Mouse (Mus musculus) kidney, embryonic 15.5 days (tissue): Measurements from ENCODE around the gene Usp53. TPM values are rescaled to one million over a fixed set of nuclear protein-coding genes. Genes with fewer than 3 reads are reported as not detected.

ENCODE experiments used
- ATAC-seq: fragments of 200-750 bp; cut with Nextera tagmentation; replicated peaks from 2 replicates; pipeline ENCODE4 v1.8.0; 2017; ENCODE audit warnings: moderate TSS enrichment; ENCODE audit not compliant: low FRiP score
- H3K27ac ChIP-seq: fragments of 300-500 bp; sonication (generic); 2 replicates; pipeline ENCODE4 v1.5.1; 2015; ENCODE audit warnings: mild to moderate bottlenecking, inconsistent platforms
- H3K27me3 ChIP-seq: fragments of 300-500 bp; sonication (generic); 2 replicates; pipeline ENCODE4 v1.6.1; 2015; ENCODE audit warnings: inconsistent platforms
- H3K36me3 ChIP-seq: fragments of 300-500 bp; sonication (generic); 2 replicates; pipeline ENCODE4 v1.6.1; 2015; ENCODE audit warnings: inconsistent platforms
- H3K4me1 ChIP-seq: fragments of 300-500 bp; sonication (generic); 2 replicates; pipeline ENCODE4 v1.6.1; 2015; ENCODE audit warnings: inconsistent platforms
- H3K4me2 ChIP-seq: fragments of 300-500 bp; sonication (generic); 2 replicates; pipeline ENCODE4 v1.6.1; 2015; ENCODE audit warnings: moderate library complexity, mild to moderate bottlenecking, inconsistent platforms
- H3K4me3 ChIP-seq: fragments of 300-500 bp; sonication (generic); replicated peaks from 2 replicates; pipeline ENCODE4 v1.5.1; 2015; ENCODE audit warnings: mild to moderate bottlenecking, inconsistent platforms
- H3K9ac ChIP-seq: fragments of 300-500 bp; sonication (generic); 2 replicates; pipeline ENCODE4 v1.6.1; 2015; ENCODE audit warnings: mild to moderate bottlenecking, inconsistent platforms
- H3K9me3 ChIP-seq: fragments of 300-500 bp; sonication (generic); replicated peaks from 2 replicates; pipeline ENCODE4 v1.6.1; 2016; ENCODE audit warnings: inconsistent platforms
- WGBS: fragments of 180-500 bp; shearing (Covaris S2); methylation state at CpG from one replicate; pipeline ENCODE4 v1.1.7; 2015; ENCODE audit warnings: mixed read lengths; 5-methylcytosine and 5-hydroxymethylcytosine counted together
- polyA plus RNA-seq: library from polyadenylated mRNA; unstranded; fragments of >200 nt; fragmentation: Nextera tagmentation; extraction: Ambion mirVana; gene quantifications from 2 replicates; pipeline ENCODE4 v1.2.1, GENCODE M21; 2015

Gene Usp53
- polyA plus RNA-seq, 1 experiment from 2014 or later: 10.7 TPM

DNA sequence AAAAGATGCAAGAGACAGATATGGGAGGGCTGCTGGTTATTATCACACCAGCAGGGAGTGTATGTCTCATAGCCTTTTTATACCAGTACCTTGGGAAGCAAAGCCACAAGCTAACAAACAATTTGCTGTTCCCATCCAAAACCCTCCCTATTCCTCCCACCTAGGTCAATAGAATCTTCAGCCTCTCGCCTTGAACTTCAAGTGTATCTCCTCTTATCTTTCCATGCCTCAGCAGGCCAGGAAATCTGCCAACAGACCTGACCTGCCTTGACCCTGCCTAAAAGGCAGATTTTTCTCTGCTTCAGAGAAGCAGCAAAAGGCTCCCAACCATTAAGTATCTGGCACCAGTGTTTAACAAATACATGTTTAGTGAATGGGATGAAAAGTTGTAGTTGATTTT, 2.1 kb upstream of the Usp53 start:
- ATAC-seq: no peak
- H3K27ac ChIP-seq: peak overlapping the region; percentile 54; the same call in 1 of the 2 replicates
- no peaks in the 10 kb centered on the region for H3K27me3 ChIP-seq
- peaks cover 24% of the 10 kb centered on the region for H3K4me1 ChIP-seq
- no peaks in the 10 kb centered on the region for H3K9me3 ChIP-seq
- 0 out of 2 replicates have a peak overlapping the region, but pooled peaks have one; percentile 72 for H3K4me2 ChIP-seq
- no peak overlapping the region for H3K4me3 ChIP-seq
- no peaks in the 10 kb centered on the region for H3K36me3 ChIP-seq
- H3K9ac ChIP-seq: 0 out of 2 replicates have a peak overlapping the region, but pooled peaks have one; percentile 82
- 8% methylated on average over 1 of the region's 1 CpGs for WGBS

DNA sequence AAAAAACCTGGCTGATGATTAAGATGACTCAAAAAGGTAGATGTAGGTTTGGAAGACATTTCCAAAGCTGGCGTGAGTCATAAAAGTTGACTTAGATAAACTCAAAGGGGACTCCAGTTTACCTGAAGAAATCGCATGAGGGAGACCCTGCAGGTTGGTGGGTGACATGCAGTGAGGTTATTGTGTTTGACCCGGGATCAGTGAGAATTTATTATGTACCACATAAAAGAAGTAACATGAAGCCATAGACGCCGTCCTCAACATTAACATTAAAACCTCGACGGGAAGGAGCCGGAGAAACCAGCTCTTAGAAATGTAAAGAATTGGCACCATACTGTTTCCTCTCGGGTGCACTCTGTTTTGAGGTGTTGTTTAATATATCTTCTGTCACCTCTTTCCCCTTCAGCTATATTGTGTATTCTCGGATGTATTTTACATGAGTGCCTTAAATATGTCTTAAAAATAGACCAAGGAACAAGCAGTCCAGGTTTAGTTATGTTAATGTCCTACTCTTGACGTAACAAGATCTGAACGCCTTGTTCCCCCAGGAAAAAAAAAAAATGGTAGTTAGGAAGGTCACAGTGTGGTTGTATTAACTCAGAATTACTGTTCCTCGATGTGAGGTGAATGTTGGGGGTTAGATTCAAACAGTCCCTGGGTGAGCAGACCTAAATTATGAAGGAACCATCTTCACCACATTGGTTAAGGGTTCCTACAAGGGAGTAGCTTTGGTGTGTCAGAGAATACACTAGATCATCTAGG, 1.1 kb upstream of the Usp53 start:
- Histone ChIP-seq H3K4me3 (peak overlapping the region; percentile 91), H3K9ac (peak overlapping the region; percentile 82), H3K27me3 (no peaks in the 10 kb centered on the region), H3K9me3 (no peaks in the 10 kb centered on the region), H3K4me2 (peak overlapping the region; percentile 72), H3K27ac (peak overlapping the region; percentile 99), H3K4me1 (peaks cover 24% of the 10 kb centered on the region), H3K36me3 (no peaks in the 10 kb centered on the region)
- ATAC-seq: no peak
- WGBS: 10% methylated on average over 13 of the region's 13 CpGs

DNA sequence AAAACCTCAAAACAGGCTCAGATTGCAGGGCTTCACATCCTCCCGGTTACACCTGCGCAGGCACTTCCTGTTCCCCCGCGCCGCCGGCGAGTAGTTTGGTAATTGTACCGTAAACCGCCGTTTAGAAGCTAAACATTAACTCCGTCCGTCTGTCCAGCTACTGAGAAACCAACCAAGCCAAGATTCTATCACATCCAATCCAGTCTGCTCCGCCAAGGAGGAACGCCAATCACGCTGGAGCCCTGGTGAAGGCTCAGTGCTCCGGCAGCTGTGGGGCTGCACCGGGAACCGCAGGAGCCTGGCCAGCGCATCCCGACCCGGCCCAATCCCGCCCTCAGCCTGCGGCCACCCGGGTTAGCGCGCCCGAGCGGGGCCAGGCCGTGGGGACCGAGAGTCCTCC, 461 bp downstream of the Usp53 start:
- Histone ChIP-seq H3K27me3 (no peaks in the 10 kb centered on the region), H3K9ac (peak overlapping the region; percentile 72), H3K4me3 (peak overlapping the region; percentile 91), H3K4me1 (peaks cover 24% of the 10 kb centered on the region), H3K27ac (peak overlapping the region; percentile 99), H3K36me3 (peaks cover 4% of the 10 kb centered on the region), H3K4me2 (peak overlapping the region; percentile 72), H3K9me3 (no peaks in the 10 kb centered on the region)
- peak; percentile 91 for ATAC-seq
- WGBS: under 1% methylated on average over 30 of the region's 30 CpGs

DNA sequence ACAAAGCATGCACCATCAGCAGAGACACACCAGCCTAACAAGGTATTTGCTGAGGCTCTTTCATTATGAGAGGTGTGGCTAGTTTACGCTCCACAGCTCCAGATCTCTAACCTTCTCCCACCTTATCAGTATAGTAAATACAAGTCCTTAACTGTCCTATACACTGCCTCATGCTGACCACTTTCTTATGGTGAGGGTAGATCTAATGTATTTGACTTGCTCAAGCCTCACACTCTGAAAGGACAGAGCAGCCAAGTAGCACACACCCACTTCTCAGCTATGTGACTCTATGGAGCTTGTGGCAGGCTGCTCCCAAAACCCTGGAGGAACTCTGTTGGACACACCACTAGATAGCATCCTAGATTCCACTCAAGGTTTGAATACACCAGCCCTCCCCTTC, 8.3 kb downstream of the Usp53 start:
- H3K4me3 ChIP-seq: no peak overlapping the region
- 91% methylated on average over 1 of the region's 1 CpGs for WGBS
- H3K27me3 ChIP-seq: no peaks in the 10 kb centered on the region
- H3K4me1 ChIP-seq: peaks cover 14% of the 10 kb centered on the region; the same call in 1 of the 2 replicates
- H3K27ac ChIP-seq: no peak overlapping the region
- no peak overlapping the region for H3K9ac ChIP-seq
- ATAC-seq: no peak
- peaks cover 8% of the 10 kb centered on the region for H3K36me3 ChIP-seq
- H3K4me2 ChIP-seq: no peak overlapping the region
- H3K9me3 ChIP-seq: no peaks in the 10 kb centered on the region

DNA sequence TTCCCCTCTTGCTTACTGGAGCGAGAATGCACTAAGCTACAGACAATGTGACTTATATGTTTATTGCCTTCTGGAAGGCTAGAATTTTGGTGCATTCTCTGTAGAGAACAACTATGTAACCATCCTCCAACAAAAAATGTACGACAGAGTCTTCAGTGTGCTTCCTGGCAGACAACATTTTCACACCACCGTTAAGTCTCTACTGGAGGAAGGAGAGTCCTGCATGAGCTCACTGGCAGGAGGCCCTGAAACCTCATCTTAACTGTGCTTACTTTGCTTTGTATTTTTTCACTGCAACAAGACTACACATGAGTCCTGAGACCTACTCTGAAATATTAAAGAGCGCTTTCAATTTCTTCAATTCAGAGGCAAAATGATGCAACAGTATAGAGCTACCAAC, 8.9 kb downstream of the Usp53 start:
- WGBS: 78% methylated on average over 4 of the region's 4 CpGs

DNA sequence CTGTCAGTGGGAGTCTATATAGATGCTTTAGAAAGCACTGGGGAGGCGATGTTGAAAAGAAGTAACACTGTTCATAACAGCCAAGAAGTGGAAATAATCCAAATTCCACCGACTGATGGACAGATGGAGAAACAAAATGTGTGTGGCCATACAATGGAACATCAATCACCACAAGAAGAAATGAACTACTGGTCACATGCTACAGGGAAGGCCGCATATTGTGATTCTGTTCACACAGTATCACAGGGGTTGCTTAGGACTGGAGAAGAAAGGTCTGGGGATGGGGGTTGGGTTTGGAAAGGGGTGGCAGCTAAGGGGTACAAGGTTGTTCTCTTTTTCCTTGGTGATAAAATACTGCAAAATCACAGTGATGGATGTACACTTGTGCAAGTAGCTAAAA, 9.5 kb downstream of the Usp53 start:
- ATAC-seq: no peak
- WGBS: 66% methylated on average over 3 of the region's 3 CpGs

More for the DNA sequence above, 8.9 kb downstream of the Usp53 start:
- Histone ChIP-seq H3K4me3 (no peak overlapping the region), H3K4me1 (peaks cover 14% of the 10 kb centered on the region; the same call in 1 of the 2 replicates), H3K27me3 (no peaks in the 10 kb centered on the region), H3K27ac (no peak overlapping the region), H3K4me2 (no peak overlapping the region), H3K36me3 (peaks cover 8% of the 10 kb centered on the region), H3K9me3 (no peaks in the 10 kb centered on the region), H3K9ac (no peak overlapping the region)
- no peak for ATAC-seq

DNA sequence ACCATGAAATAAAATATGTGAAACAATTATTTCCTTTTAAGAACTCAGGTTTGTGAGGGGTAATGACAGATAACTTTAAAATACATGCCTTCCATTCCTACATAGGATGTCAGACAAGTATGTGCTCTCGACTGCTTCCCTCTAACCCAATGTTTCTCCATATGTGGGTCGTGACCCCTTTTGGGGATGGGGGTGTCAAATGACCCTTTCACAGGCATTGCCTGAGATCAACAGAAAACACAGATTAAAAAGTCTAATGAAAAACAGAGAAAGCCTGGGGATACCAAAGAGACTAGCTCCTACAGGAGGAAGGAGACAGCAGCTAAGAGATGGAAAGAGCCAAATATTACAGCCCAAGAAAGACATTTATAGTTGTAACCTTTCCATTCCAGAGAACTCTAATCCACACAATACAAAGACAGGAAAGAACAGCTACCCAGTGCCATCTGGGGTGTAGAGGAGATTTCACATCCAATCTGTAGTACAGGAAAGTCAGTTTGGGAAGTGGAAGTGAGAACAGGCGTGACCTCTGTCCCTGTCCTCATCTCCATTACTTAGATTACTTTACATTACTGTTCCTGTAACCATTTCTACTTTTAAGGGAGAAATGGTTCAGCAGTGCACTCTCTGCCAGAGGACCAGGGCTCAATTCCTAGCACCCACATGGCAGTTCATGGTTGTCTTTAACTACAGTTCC, 12.0 kb downstream of the Usp53 start:
- Histone ChIP-seq H3K4me3 (no peak overlapping the region), H3K4me1 (peaks cover 14% of the 10 kb centered on the region; the same call in 1 of the 2 replicates), H3K9me3 (no peaks in the 10 kb centered on the region), H3K9ac (no peak overlapping the region), H3K4me2 (no peak overlapping the region), H3K27me3 (no peaks in the 10 kb centered on the region), H3K27ac (no peak overlapping the region), H3K36me3 (peaks cover 12% of the 10 kb centered on the region)
- ATAC-seq: no peak
- WGBS: 55% methylated on average over 3 of the region's 3 CpGs

More for the DNA sequence above, 9.5 kb downstream of the Usp53 start:
- Histone ChIP-seq H3K4me1 (peaks cover 14% of the 10 kb centered on the region; the same call in 1 of the 2 replicates), H3K27me3 (no peaks in the 10 kb centered on the region), H3K4me3 (no peak overlapping the region), H3K36me3 (peaks cover 8% of the 10 kb centered on the region), H3K27ac (no peak overlapping the region), H3K9ac (no peak overlapping the region), H3K4me2 (no peak overlapping the region), H3K9me3 (no peaks in the 10 kb centered on the region)

DNA sequence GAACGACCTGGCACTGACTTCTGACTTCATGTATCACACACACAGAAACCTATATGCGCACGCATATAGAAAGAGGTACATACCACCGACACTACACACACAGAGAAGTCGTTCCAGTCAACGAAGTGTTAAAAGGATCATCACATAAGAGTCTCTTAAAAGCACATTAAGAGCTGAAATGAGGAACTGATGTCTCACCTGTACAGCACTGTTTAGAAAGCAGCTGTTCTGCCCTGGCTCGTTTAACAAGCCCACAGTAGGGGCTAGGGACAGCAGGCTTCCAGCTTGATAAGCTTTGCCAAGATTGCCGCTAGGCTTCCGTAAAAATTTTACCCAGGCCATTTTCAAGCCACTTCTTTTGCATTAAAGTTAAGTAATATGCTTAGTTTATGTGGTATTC, 15.9 kb downstream of the Usp53 start:
- no peak overlapping the region for H3K4me3 ChIP-seq
- no peaks in the 10 kb centered on the region for H3K9me3 ChIP-seq
- H3K4me1 ChIP-seq: 0 out of 2 replicates have a peak, but pooled peaks cover 5% of the 10 kb centered on the region
- H3K27ac ChIP-seq: no peak overlapping the region
- ATAC-seq: no peak
- no peaks in the 10 kb centered on the region for H3K27me3 ChIP-seq
- no peak overlapping the region for H3K4me2 ChIP-seq
- peaks cover 22% of the 10 kb centered on the region for H3K36me3 ChIP-seq
- H3K9ac ChIP-seq: no peak overlapping the region
- 92% methylated on average over 9 of the region's 9 CpGs for WGBS

DNA sequence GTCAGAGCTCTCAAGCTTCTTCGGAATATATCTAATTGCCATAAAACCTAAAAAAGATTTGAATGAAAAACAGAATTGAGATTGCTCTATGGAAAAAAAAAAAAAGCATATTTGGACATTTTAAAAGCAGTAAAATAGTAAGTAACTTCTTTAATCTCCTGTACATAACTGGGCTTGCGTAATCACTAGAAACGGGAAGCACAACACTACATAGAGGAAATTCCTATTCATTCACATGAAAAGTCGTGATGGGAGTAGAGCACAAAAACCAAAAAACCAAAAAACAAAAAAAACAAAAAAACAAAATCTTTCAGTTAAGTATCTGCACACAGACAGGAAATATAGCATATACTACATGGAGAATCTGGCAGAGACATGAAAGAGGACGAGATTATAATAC, 20.0 kb downstream of the Usp53 start:
- peaks cover 48% of the 10 kb centered on the region for H3K36me3 ChIP-seq
- no peaks in the 10 kb centered on the region for H3K9me3 ChIP-seq
- no peaks in the 10 kb centered on the region for H3K27me3 ChIP-seq
- no peak overlapping the region for H3K27ac ChIP-seq
- no peak for ATAC-seq
- 90% methylated on average over 5 of the region's 5 CpGs for WGBS
- no peak overlapping the region for H3K9ac ChIP-seq
- no peak overlapping the region for H3K4me3 ChIP-seq
- no peak overlapping the region for H3K4me2 ChIP-seq
- H3K4me1 ChIP-seq: no peaks in the 10 kb centered on the region

DNA sequence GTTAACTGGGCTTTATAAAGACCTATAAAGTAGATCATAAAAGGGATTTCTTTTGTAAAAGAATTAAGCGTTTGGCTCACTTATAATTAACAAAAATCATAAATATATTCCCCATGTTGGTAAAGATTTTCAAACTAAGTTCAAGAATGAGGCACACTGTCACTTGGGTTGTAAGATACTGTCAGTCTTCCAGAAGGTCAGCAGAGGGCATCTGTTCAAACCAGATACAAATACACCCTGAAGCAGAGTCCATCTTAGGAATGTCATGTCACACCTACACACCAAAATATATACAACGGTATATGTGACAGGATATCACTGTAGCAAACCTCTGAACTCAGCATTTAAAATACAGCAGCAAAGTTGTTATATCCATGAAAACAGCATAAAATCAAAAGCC, 34.2 kb downstream of the Usp53 start:
- ATAC-seq: no peak
- H3K4me1 ChIP-seq: no peaks in the 10 kb centered on the region
- 95% methylated on average over 2 of the region's 2 CpGs for WGBS
- no peak overlapping the region for H3K9ac ChIP-seq
- H3K36me3 ChIP-seq: peaks cover 39% of the 10 kb centered on the region
- no peak overlapping the region for H3K4me2 ChIP-seq
- H3K4me3 ChIP-seq: no peak overlapping the region
- H3K27ac ChIP-seq: no peak overlapping the region
- no peaks in the 10 kb centered on the region for H3K27me3 ChIP-seq
- H3K9me3 ChIP-seq: no peaks in the 10 kb centered on the region

DNA sequence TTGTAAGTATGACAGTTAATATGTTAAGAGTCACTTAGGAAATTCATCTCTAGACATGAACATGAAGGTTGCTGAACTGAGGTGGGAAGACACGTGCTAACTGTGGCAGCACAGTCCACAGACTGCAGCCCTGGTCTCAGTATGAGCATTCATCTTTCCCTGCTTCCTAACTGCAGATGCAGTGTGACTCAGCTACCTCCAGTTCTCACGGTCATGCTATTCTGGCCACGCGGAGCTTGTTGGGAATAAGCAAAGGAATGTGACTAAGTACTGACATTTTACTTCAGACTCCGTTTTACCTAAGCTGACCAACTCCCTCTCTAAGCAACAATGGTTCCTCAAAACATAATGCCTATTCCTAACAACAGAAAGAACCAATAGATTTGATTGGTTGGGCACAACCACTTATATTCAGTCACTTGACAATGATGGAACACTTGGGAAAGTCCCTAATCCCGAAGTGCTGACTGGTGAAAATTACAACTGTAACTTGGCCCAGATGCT, 40.9 kb downstream of the Usp53 start:
- H3K27me3 ChIP-seq: no peaks in the 10 kb centered on the region
- H3K36me3 ChIP-seq: peaks cover 9% of the 10 kb centered on the region; the same call in 1 of the 2 replicates
- no peak overlapping the region for H3K27ac ChIP-seq
- no peaks in the 10 kb centered on the region for H3K9me3 ChIP-seq
- ATAC-seq: no peak
- H3K9ac ChIP-seq: no peak overlapping the region
- no peak overlapping the region for H3K4me3 ChIP-seq
- no peak overlapping the region for H3K4me2 ChIP-seq
- H3K4me1 ChIP-seq: no peaks in the 10 kb centered on the region
- 73% methylated on average over 6 of the region's 6 CpGs for WGBS

DNA sequence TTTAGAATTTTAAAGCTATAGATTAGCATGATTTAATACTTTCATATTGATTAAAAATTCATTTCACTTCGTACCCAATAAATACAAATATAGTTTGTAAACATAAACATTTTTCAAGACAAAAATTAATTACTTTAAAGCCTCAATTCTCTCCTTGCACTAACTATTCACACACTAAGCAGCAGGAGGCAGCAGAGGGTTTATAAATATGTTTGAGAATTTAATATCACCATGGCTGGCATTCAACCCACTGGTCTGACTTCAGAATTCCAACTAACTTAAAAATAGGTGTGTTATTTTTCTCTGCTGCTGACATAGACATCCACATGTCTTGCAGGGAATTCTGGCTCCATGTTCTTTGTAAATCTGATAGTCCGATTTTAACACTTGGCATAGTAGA, 45.1 kb downstream of the Usp53 start:
- WGBS: 80% methylated on average over 2 of the region's 2 CpGs
- Histone ChIP-seq H3K4me1 (no peaks in the 10 kb centered on the region), H3K4me2 (no peak overlapping the region), H3K4me3 (no peak overlapping the region), H3K36me3 (peaks cover 19% of the 10 kb centered on the region), H3K9ac (no peak overlapping the region), H3K27me3 (no peaks in the 10 kb centered on the region), H3K9me3 (no peaks in the 10 kb centered on the region), H3K27ac (no peak overlapping the region)
- no peak for ATAC-seq
